Comparison of ENCODE assay signal across 11 mouse cellular contexts in the genomic region with DNA sequence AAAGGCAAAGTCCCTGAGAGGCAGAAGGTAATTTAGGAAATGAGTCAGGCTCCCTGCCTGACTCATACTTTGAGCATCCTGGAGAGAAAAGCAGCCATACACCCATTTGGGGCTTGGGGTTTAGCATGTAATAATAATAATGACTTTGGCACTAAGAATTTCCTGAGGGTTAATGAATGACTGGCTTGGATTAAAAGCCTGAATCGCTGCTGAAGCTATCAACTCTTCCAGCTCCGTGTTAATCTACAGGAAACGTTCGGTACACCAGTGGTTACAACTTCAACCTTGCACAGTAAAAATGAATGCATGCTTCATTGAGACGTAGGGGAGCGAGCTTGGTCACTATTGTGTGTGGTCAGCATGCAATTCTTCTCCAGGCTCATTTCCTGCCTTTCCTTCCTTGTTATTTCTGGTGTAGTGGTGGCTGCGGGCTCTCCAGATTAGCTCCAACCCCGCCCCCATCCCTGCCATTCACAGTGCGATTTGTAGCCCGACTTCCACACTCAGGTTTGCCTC.
DNase-seq lines count a peak whose midpoint lies in the region; ATAC-seq and TF ChIP-seq lines count a peak whose summit lies in the region.
"Had no signal": no experiment of that assay in that cellular context is flagged by ENCODE, and none has a peak within 500 bp of the region (broad histone marks: within the 10 kb centered on the region; RNA-seq: fewer than 3 reads in every experiment).

No protein-coding gene starts in this region.

- H3K4me1 ChIP-seq in intestine, embryonic 15.5 days (replicated peaks): peaks cover 3% of the 10 kb centered on the region; the same call in 1 of the 2 replicates
- 0 out of 2 replicates have a peak, but pooled peaks cover 3% of the 10 kb centered on the region for H3K4me1 ChIP-seq in intestine, postnatal 0 days (replicated peaks; ENCODE audit: control insufficient read depth, insufficient read depth, low read length)
- H3K4me1 ChIP-seq in heart, embryonic 10.5 days: peaks cover 23% of the 10 kb centered on the region
- H3K4me1 ChIP-seq in stomach, embryonic 16.5 days (ENCODE audit: control insufficient read depth, insufficient read depth, low read length): no peaks in the 10 kb centered on the region

- no peak for DNase-seq in heart, embryonic 10.5 days (ENCODE audit: low spot score)
- peak; percentile 50 for DNase-seq in kidney, postnatal 10 days
- no peak for DNase-seq in thymus, postnatal 4 days
- DNase-seq in layer of hippocampus, adult 8-10 months (ENCODE audit: low spot score in 2 of 2): no peak
- DNase-seq in gastrocnemius, postnatal 14 days: no peak
- DNase-seq: adrenal gland, postnatal 36 days; liver, embryonic 13.5 days had no signal

- intact Hi-C loops in gastrocnemius, postnatal 14 days (cut with DNase I; ENCODE audit: low total_unique reads): no loop called here

- H3K4me3 ChIP-seq in intestine, embryonic 15.5 days (replicated peaks): no peak overlapping the region
- no peak overlapping the region for H3K4me3 ChIP-seq in intestine, postnatal 0 days (ENCODE audit: low read depth, low read length)
- no peak overlapping the region for H3K4me3 ChIP-seq in heart, embryonic 10.5 days
- no peak overlapping the region for H3K4me3 ChIP-seq in stomach, embryonic 16.5 days (replicated peaks; ENCODE audit: low read length)
- H3K4me3 ChIP-seq: embryonic facial prominence, embryonic 13.5 days; liver, embryonic 13.5 days had no signal

- no peak overlapping the region for H3K9ac ChIP-seq in intestine, embryonic 15.5 days
- H3K9ac ChIP-seq in intestine, postnatal 0 days (ENCODE audit: low read depth, low read length): no peak overlapping the region
- H3K9ac ChIP-seq in stomach, embryonic 16.5 days (ENCODE audit: low read length): no peak overlapping the region
- H3K9ac ChIP-seq: embryonic facial prominence, embryonic 13.5 days; liver, embryonic 13.5 days had no signal

- no peaks in the 10 kb centered on the region for H3K27me3 ChIP-seq in intestine, embryonic 15.5 days (replicated peaks)
- no peaks in the 10 kb centered on the region for H3K27me3 ChIP-seq in intestine, postnatal 0 days (replicated peaks; ENCODE audit: control insufficient read depth, insufficient read depth, low read length)
- H3K27me3 ChIP-seq in heart, embryonic 10.5 days (ENCODE audit: insufficient read depth, poor library complexity, severe bottlenecking): no peaks in the 10 kb centered on the region
- H3K27me3 ChIP-seq in stomach, embryonic 16.5 days (ENCODE audit: control insufficient read depth, insufficient read depth, low read length): no peaks in the 10 kb centered on the region

- ATAC-seq in intestine, embryonic 15.5 days: 0 out of 2 replicates have a peak, but pooled peaks have one; percentile 24
- no peak for ATAC-seq in intestine, postnatal 0 days
- peak; percentile 29; the same call in 1 of the 2 replicates for ATAC-seq in stomach, embryonic 16.5 days (ENCODE audit: insufficient read depth, low FRiP score)

- no peak overlapping the region for H3K27ac ChIP-seq in intestine, embryonic 15.5 days
- no peak overlapping the region for H3K27ac ChIP-seq in intestine, postnatal 0 days (ENCODE audit: low read depth, low read length)
- peak overlapping the region; percentile 79 for H3K27ac ChIP-seq in heart, embryonic 10.5 days
- H3K27ac ChIP-seq in stomach, embryonic 16.5 days (ENCODE audit: low read length): no peak overlapping the region
- H3K27ac ChIP-seq: embryonic facial prominence, embryonic 13.5 days had no signal

- H3K9me3 ChIP-seq in intestine, embryonic 15.5 days: no peaks in the 10 kb centered on the region
- H3K9me3 ChIP-seq in intestine, postnatal 0 days (ENCODE audit: control insufficient read depth): no peaks in the 10 kb centered on the region
- H3K9me3 ChIP-seq in heart, embryonic 10.5 days: no peaks in the 10 kb centered on the region
- H3K9me3 ChIP-seq in stomach, embryonic 16.5 days (replicated peaks; ENCODE audit: control insufficient read depth, low read length): no peaks in the 10 kb centered on the region
- H3K9me3 ChIP-seq: embryonic facial prominence, embryonic 13.5 days; liver, embryonic 13.5 days had no signal

- WGBS in intestine, embryonic 15.5 days: 39% methylated on average over 10 of the region's 10 CpGs
- 29% methylated on average over 10 of the region's 10 CpGs for WGBS in intestine, postnatal 0 days
- WGBS in heart, embryonic 10.5 days: 39% methylated on average over 10 of the region's 10 CpGs
- 49% methylated on average over 10 of the region's 10 CpGs for WGBS in stomach, embryonic 16.5 days

- no peak for TF ChIP-seq CTCF in intestine, postnatal 0 days (IDR thresholded peaks at IDR 0.05; ENCODE audit: low read depth)

- no peak overlapping the region for H3K4me2 ChIP-seq in intestine, embryonic 15.5 days (replicated peaks)
- no peak overlapping the region for H3K4me2 ChIP-seq in intestine, postnatal 0 days (replicated peaks; ENCODE audit: low read depth)
- no peak overlapping the region for H3K4me2 ChIP-seq in stomach, embryonic 16.5 days (ENCODE audit: low read depth, low read length)
- H3K4me2 ChIP-seq: embryonic facial prominence, embryonic 13.5 days; liver, embryonic 13.5 days had no signal

- H3K36me3 ChIP-seq in intestine, embryonic 15.5 days: no peaks in the 10 kb centered on the region
- H3K36me3 ChIP-seq in intestine, postnatal 0 days (ENCODE audit: control insufficient read depth, insufficient read depth): no peaks in the 10 kb centered on the region
- no peaks in the 10 kb centered on the region for H3K36me3 ChIP-seq in heart, embryonic 10.5 days
- no peaks in the 10 kb centered on the region for H3K36me3 ChIP-seq in stomach, embryonic 16.5 days (ENCODE audit: control insufficient read depth, insufficient read depth, low read length)
- H3K36me3 ChIP-seq: embryonic facial prominence, embryonic 13.5 days; liver, embryonic 13.5 days had no signal
